Mouse (Mus musculus): ENCODE measurements around the gene Zfand6.

DNA sequence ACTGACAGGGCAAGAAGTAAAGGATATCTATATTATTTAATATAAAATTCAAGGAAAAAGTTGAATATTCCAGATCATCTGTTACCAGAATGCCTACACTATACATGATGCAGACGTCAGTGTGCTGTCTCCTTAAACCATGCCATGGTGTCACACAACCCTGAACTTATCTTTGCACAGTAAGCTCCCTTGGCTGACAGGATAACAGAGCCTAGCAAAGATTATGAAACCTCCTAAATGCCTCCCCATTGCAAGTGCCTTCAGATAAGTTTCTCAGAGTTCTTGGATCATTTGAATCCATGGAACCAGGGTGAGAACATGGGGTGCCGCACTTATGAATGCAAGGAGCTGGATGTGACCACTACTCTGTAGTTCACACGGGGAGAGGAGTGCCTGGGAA lies 57.9 kb downstream of the Zfand6 start:
- TF ChIP-seq CTCF (IDR thresholded peaks at IDR 0.05; ENCODE audit: control insufficient read depth, insufficient read depth, insufficient replicate concordance, low read depth, low read length) (no peak), POLR2A (IDR thresholded peaks at IDR 0.05; ENCODE audit: control insufficient read depth, low read depth, low read length) (no peak)

Measured in testis, adult 2 months (tissue).